ENCODE assay signal across 10 mouse cellular contexts in the genomic region with DNA sequence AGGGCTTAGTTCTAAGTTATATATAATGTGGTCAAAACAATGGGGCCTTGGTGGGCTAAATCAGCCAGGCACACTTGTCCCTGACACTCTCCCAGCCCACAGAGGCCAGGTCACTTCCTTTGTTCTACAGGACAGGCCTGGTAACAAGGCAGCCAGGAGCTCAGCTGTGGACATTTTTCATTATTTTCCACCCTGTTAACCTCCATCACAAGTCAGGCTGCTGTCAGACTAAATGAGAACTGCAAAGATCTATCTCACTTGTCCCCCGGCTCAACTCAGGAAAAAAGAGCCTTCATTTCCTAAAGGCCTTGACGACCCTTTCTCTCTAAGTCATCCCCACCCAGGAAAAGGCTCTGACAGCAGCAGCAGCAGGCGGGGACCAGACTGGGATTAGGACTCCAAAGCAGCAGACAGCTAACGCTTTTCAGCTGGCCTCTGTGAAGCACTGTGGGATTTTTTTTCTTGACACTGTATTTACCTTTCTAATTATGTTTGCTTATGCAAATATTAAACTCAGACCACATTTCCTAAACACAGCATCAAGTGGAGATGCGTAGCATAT.
A peak's percentile ranks its signal among the peaks of the same experiment; 100 is the strongest.
DNase-seq lines count a peak whose midpoint lies in the region; ATAC-seq lines count a peak whose summit lies in the region.
"Had no signal": no experiment of that assay in that cellular context is flagged by ENCODE, and none has a peak within 500 bp of the region (broad histone marks: within the 10 kb centered on the region; RNA-seq: fewer than 3 reads in every experiment).

No protein-coding gene starts in this region.

- peak overlapping the region; percentile 57 for H3K27ac ChIP-seq in forebrain, embryonic 13.5 days
- H3K27ac ChIP-seq in intestine, embryonic 16.5 days (ENCODE audit: low read length): peak overlapping the region; percentile 33; the same call in 1 of the 2 replicates
- H3K27ac ChIP-seq: left cerebral cortex, adult 2 months; liver, embryonic 12.5 days had no signal

- H3K4me2 ChIP-seq in forebrain, embryonic 13.5 days: no peak overlapping the region
- no peak overlapping the region for H3K4me2 ChIP-seq in intestine, embryonic 16.5 days (ENCODE audit: low read depth, low read length)
- H3K4me2 ChIP-seq: liver, embryonic 12.5 days had no signal

- H3K4me1 ChIP-seq in forebrain, embryonic 13.5 days: peaks cover 47% of the 10 kb centered on the region
- H3K4me1 ChIP-seq in intestine, embryonic 16.5 days (ENCODE audit: control insufficient read depth, insufficient read depth, low read length): peaks cover 6% of the 10 kb centered on the region; the same call in 1 of the 2 replicates
- H3K4me1 ChIP-seq: liver, embryonic 12.5 days had no signal

- peaks cover 7% of the 10 kb centered on the region for H3K36me3 ChIP-seq in forebrain, embryonic 13.5 days (ENCODE audit: poor library complexity, severe bottlenecking)
- no peaks in the 10 kb centered on the region for H3K36me3 ChIP-seq in intestine, embryonic 16.5 days (ENCODE audit: control insufficient read depth, insufficient read depth, low read length)
- H3K36me3 ChIP-seq: liver, embryonic 12.5 days had no signal

- no peak overlapping the region for H3K9ac ChIP-seq in forebrain, embryonic 13.5 days
- H3K9ac ChIP-seq in intestine, embryonic 16.5 days (ENCODE audit: low read depth, low read length): no peak overlapping the region
- H3K9ac ChIP-seq: liver, embryonic 12.5 days had no signal

- ATAC-seq in forebrain, embryonic 13.5 days: no peak
- ATAC-seq in intestine, embryonic 16.5 days: peak; percentile 62
- ATAC-seq: liver, embryonic 12.5 days had no signal

- whole genome bisulfite sequencing in forebrain, embryonic 13.5 days: 33% methylated on average over 5 of the region's 5 CpGs
- 38% methylated on average over 5 of the region's 5 CpGs for WGBS in intestine, embryonic 16.5 days

- no peaks in the 10 kb centered on the region for H3K9me3 ChIP-seq in forebrain, embryonic 13.5 days (replicated peaks)
- no peaks in the 10 kb centered on the region for H3K9me3 ChIP-seq in intestine, embryonic 16.5 days (ENCODE audit: control insufficient read depth, low read length)
- H3K9me3 ChIP-seq: liver, embryonic 12.5 days had no signal

- peak; percentile 46 for DNase-seq in kidney, postnatal 10 days
- DNase-seq in kidney, adult 11 months: no peak
- DNase-seq in retina, embryonic 14.5 days (ENCODE audit: low spot score): peak; percentile 64
- no peak for DNase-seq in T-cell, adult 2 months (ENCODE audit: low spot score)
- no peak for DNase-seq in urinary bladder, postnatal 4 days (ENCODE audit: low spot score in 2 of 2)
- DNase-seq: cerebellum, postnatal 10 days had no signal

- H3K27me3 ChIP-seq in forebrain, embryonic 13.5 days: no peaks in the 10 kb centered on the region
- H3K27me3 ChIP-seq in intestine, embryonic 16.5 days (replicated peaks; ENCODE audit: control insufficient read depth, insufficient read depth, low read length): no peaks in the 10 kb centered on the region
- H3K27me3 ChIP-seq: liver, embryonic 12.5 days had no signal

- H3K4me3 ChIP-seq in forebrain, embryonic 13.5 days: no peak overlapping the region
- H3K4me3 ChIP-seq in intestine, embryonic 16.5 days (ENCODE audit: low read length): no peak overlapping the region
- H3K4me3 ChIP-seq: left cerebral cortex, adult 2 months; liver, embryonic 12.5 days had no signal

Comparison
In these comparisons a context has a peak if more than half of its experiments do, and no peak if none do; other contexts are left out.
1. DNase-seq: peak in kidney, postnatal 10 days (single experiment) and retina, embryonic 14.5 days (single experiment); none in kidney, adult 11 months (single experiment), T-cell, adult 2 months (single experiment) and urinary bladder, postnatal 4 days (0 of 2).